Mouse (Mus musculus): ENCODE results near the gene Krtap4-8. TPM values are rescaled to one million over a fixed set of nuclear protein-coding genes. Genes with fewer than 3 reads are reported as not detected.
"Not testable (repeated sequence)": the region's sequence is repeated elsewhere in the genome, so short reads cannot be mapped to it uniquely, and the experiment has no call there.

Gene Krtap4-8
- polyA plus RNA-seq, 1 experiment from 2014 or later = not detected

- H3K4me3 ChIP-seq (ENCODE audit: low read depth, low read length) = no peak overlapping the region
- no peak for ATAC-seq (ENCODE audit: low FRiP score, low TSS enrichment)
- H3K9ac ChIP-seq (ENCODE audit: low read length) = no peak overlapping the region
- no peaks in the 10 kb centered on the region for H3K27me3 ChIP-seq (ENCODE audit: control insufficient read depth, insufficient read depth, low read length)
- H3K4me1 ChIP-seq (replicated peaks; ENCODE audit: control insufficient read depth, insufficient read depth) = no peaks in the 10 kb centered on the region
- no peaks in the 10 kb centered on the region for H3K9me3 ChIP-seq (ENCODE audit: control insufficient read depth, low read length)
- no peaks in the 10 kb centered on the region for H3K36me3 ChIP-seq (ENCODE audit: control insufficient read depth, insufficient read depth, low read length)
- 58% methylated on average over 7 of the region's 7 CpGs for WGBS
- TF ChIP-seq CTCF (IDR thresholded peaks at IDR 0.05; ENCODE audit: low read depth) (no peak), EP300 (optimal IDR thresholded peaks at IDR 0.05) (no peak)
- no peak for DNase-seq (ENCODE audit: low spot score)
- no peak overlapping the region for H3K27ac ChIP-seq (replicated peaks)
- no peak overlapping the region for H3K4me2 ChIP-seq (replicated peaks; ENCODE audit: low read depth)
Observed at GRCm38 (mm10) chr11:99778401-99778800, 2.1 kb downstream of the Krtap4-8 start.

GRCm38 (mm10) chr11:99772813-99773212 lies 7.7 kb downstream of the Krtap4-8 start, which contains the start of gene Gm11595:
Gene Gm11595, minus strand, starts transcription at chr11:99772913.
- not testable (repeated sequence) for H3K4me1 ChIP-seq (replicated peaks; ENCODE audit: control insufficient read depth, insufficient read depth); H3K4me3 ChIP-seq (ENCODE audit: low read depth, low read length); H3K27ac ChIP-seq (replicated peaks); H3K9me3 ChIP-seq (ENCODE audit: control insufficient read depth, low read length); H3K4me2 ChIP-seq (replicated peaks; ENCODE audit: low read depth); H3K9ac ChIP-seq (ENCODE audit: low read length); H3K36me3 ChIP-seq (ENCODE audit: control insufficient read depth, insufficient read depth, low read length); H3K27me3 ChIP-seq (ENCODE audit: control insufficient read depth, insufficient read depth, low read length); DNase-seq (ENCODE audit: low spot score); ATAC-seq (ENCODE audit: low FRiP score, low TSS enrichment)

- Histone ChIP-seq H3K27ac (replicated peaks) (no peak overlapping the region), H3K4me2 (replicated peaks; ENCODE audit: low read depth) (no peak overlapping the region), H3K4me3 (ENCODE audit: low read depth, low read length) (no peak overlapping the region), H3K9me3 (ENCODE audit: control insufficient read depth, low read length) (no peaks in the 10 kb centered on the region), H3K9ac (ENCODE audit: low read length) (no peak overlapping the region), H3K4me1 (replicated peaks; ENCODE audit: control insufficient read depth, insufficient read depth) (no peaks in the 10 kb centered on the region), H3K27me3 (ENCODE audit: control insufficient read depth, insufficient read depth, low read length) (no peaks in the 10 kb centered on the region), H3K36me3 (ENCODE audit: control insufficient read depth, insufficient read depth, low read length) (no peaks in the 10 kb centered on the region)
- ATAC-seq (ENCODE audit: low FRiP score, low TSS enrichment) (no peak), DNase-seq (ENCODE audit: low spot score) (no peak)
- 62% methylated on average over 2 of the region's 2 CpGs for WGBS
- no peak for TF ChIP-seq CTCF (IDR thresholded peaks at IDR 0.05; ENCODE audit: low read depth)
- TF ChIP-seq EP300 (optimal IDR thresholded peaks at IDR 0.05) = no peak
Observed at GRCm38 (mm10) chr11:99768410-99768809, 12.1 kb downstream of the Krtap4-8 start.

GRCm38 (mm10) chr11:99758877-99759276 lies 21.6 kb downstream of the Krtap4-8 start:
- H3K27ac ChIP-seq (replicated peaks) = no peak overlapping the region
- no peak overlapping the region for H3K9ac ChIP-seq (ENCODE audit: low read length)
- TF ChIP-seq CTCF (IDR thresholded peaks at IDR 0.05; ENCODE audit: low read depth) = no peak
- ATAC-seq (ENCODE audit: low FRiP score, low TSS enrichment) (no peak), DNase-seq (ENCODE audit: low spot score) (no peak)
- H3K27me3 ChIP-seq (ENCODE audit: control insufficient read depth, insufficient read depth, low read length) = no peaks in the 10 kb centered on the region
- H3K36me3 ChIP-seq (ENCODE audit: control insufficient read depth, insufficient read depth, low read length) = no peaks in the 10 kb centered on the region
- no peaks in the 10 kb centered on the region for H3K4me1 ChIP-seq (replicated peaks; ENCODE audit: control insufficient read depth, insufficient read depth)
- H3K9me3 ChIP-seq (ENCODE audit: control insufficient read depth, low read length) = no peaks in the 10 kb centered on the region
- H3K4me2 ChIP-seq (replicated peaks; ENCODE audit: low read depth) = no peak overlapping the region
- no peak overlapping the region for H3K4me3 ChIP-seq (ENCODE audit: low read depth, low read length)
- 96% methylated on average over 1 of the region's 1 CpGs for WGBS

GRCm38 (mm10) chr11:99743985-99744384 lies 36.5 kb downstream of the Krtap4-8 start:
- no peaks in the 10 kb centered on the region for H3K4me1 ChIP-seq (replicated peaks; ENCODE audit: control insufficient read depth, insufficient read depth)
- WGBS = 75% methylated on average over 3 of the region's 3 CpGs
- no peak overlapping the region for H3K4me2 ChIP-seq (replicated peaks; ENCODE audit: low read depth)
- no peak for TF ChIP-seq CTCF (IDR thresholded peaks at IDR 0.05; ENCODE audit: low read depth)
- TF ChIP-seq EP300 (optimal IDR thresholded peaks at IDR 0.05) = no peak
- H3K27me3 ChIP-seq (ENCODE audit: control insufficient read depth, insufficient read depth, low read length) = no peaks in the 10 kb centered on the region
- no peaks in the 10 kb centered on the region for H3K36me3 ChIP-seq (ENCODE audit: control insufficient read depth, insufficient read depth, low read length)
- H3K4me3 ChIP-seq (ENCODE audit: low read depth, low read length) = no peak overlapping the region
- H3K27ac ChIP-seq (replicated peaks) = no peak overlapping the region
- no peak for DNase-seq (ENCODE audit: low spot score)
- no peak overlapping the region for H3K9ac ChIP-seq (ENCODE audit: low read length)
- ATAC-seq (ENCODE audit: low FRiP score, low TSS enrichment) = no peak
- H3K9me3 ChIP-seq (ENCODE audit: control insufficient read depth, low read length) = no peaks in the 10 kb centered on the region

GRCm38 (mm10) chr11:99734190-99734589 lies 46.3 kb downstream of the Krtap4-8 start, which contains the start of gene Gm14180:
Gene Gm14180, minus strand, starts transcription at chr11:99734290.
- no peaks in the 10 kb centered on the region for H3K4me1 ChIP-seq (replicated peaks; ENCODE audit: control insufficient read depth, insufficient read depth)
- H3K9ac ChIP-seq (ENCODE audit: low read length) = no peak within 1 kb of the TSS
- ATAC-seq (ENCODE audit: low FRiP score, low TSS enrichment) (no peak), DNase-seq (ENCODE audit: low spot score) (no peak)
- no peaks in the 10 kb centered on the region for H3K27me3 ChIP-seq (ENCODE audit: control insufficient read depth, insufficient read depth, low read length)
- H3K9me3 ChIP-seq (ENCODE audit: control insufficient read depth, low read length) = no peaks in the 10 kb centered on the region
- WGBS = 49% methylated on average over 2 of the region's 2 CpGs
- H3K4me2 ChIP-seq (replicated peaks; ENCODE audit: low read depth) = no peak within 1 kb of the TSS
- no peak for TF ChIP-seq EP300 (optimal IDR thresholded peaks at IDR 0.05)
- TF ChIP-seq CTCF (IDR thresholded peaks at IDR 0.05; ENCODE audit: low read depth) = no peak
- H3K36me3 ChIP-seq (ENCODE audit: control insufficient read depth, insufficient read depth, low read length) = no peaks in the 10 kb centered on the region
- no peak within 1 kb of the TSS for H3K27ac ChIP-seq (replicated peaks)
- no peak within 1 kb of the TSS for H3K4me3 ChIP-seq (ENCODE audit: low read depth, low read length)

Other genes with a start within 250 kb of the Krtap4-8 start
- not detected in 2 replicates for gene Krt40, start 237.5 kb downstream of the Krtap4-8 start, polyA plus RNA-seq (2015; fragmentation: Nextera tagmentation; extraction: Ambion mirVana)
- gene Krtap3-3, start 229.8 kb downstream of the Krtap4-8 start, polyA plus RNA-seq (2015; fragmentation: Nextera tagmentation; extraction: Ambion mirVana) = not detected in 2 replicates
- 0.19 and 0.34 TPM in 2 replicates for gene Krtap3-2, start 223.9 kb downstream of the Krtap4-8 start, polyA plus RNA-seq (2015; fragmentation: Nextera tagmentation; extraction: Ambion mirVana)
- gene Gm11939, start 221.2 kb downstream of the Krtap4-8 start, polyA plus RNA-seq (2015; fragmentation: Nextera tagmentation; extraction: Ambion mirVana) = not detected in 2 replicates
- not detected in 2 replicates for gene Krtap3-1, start 214.1 kb downstream of the Krtap4-8 start, polyA plus RNA-seq (2015; fragmentation: Nextera tagmentation; extraction: Ambion mirVana)
- not detected in 2 replicates for gene Krtap1-5, start 199.7 kb downstream of the Krtap4-8 start, polyA plus RNA-seq (2015; fragmentation: Nextera tagmentation; extraction: Ambion mirVana)
- not detected in 2 replicates for gene Krtap1-4, start 197.1 kb downstream of the Krtap4-8 start, polyA plus RNA-seq (2015; fragmentation: Nextera tagmentation; extraction: Ambion mirVana)
- gene Krtap1-3, start 189.4 kb downstream of the Krtap4-8 start, polyA plus RNA-seq (2015; fragmentation: Nextera tagmentation; extraction: Ambion mirVana) = not detected in 2 replicates
- gene Krtap9-3, start 182.6 kb downstream of the Krtap4-8 start, polyA plus RNA-seq (2015; fragmentation: Nextera tagmentation; extraction: Ambion mirVana) = not detected in 2 replicates
- gene Gm11938, start 177.4 kb downstream of the Krtap4-8 start, polyA plus RNA-seq (2015; fragmentation: Nextera tagmentation; extraction: Ambion mirVana) = not detected in 2 replicates
- not detected in 2 replicates for gene Gm11937, start 170.5 kb downstream of the Krtap4-8 start, polyA plus RNA-seq (2015; fragmentation: Nextera tagmentation; extraction: Ambion mirVana)
- not detected in 2 replicates for gene Krtap2-4, start 165.9 kb downstream of the Krtap4-8 start, polyA plus RNA-seq (2015; fragmentation: Nextera tagmentation; extraction: Ambion mirVana)
- not detected in 2 replicates for gene Gm11562, start 160.3 kb downstream of the Krtap4-8 start, polyA plus RNA-seq (2015; fragmentation: Nextera tagmentation; extraction: Ambion mirVana)
- gene Krtap4-1, start 152.5 kb downstream of the Krtap4-8 start, polyA plus RNA-seq (2015; fragmentation: Nextera tagmentation; extraction: Ambion mirVana) = not detected in 2 replicates
- gene Krtap4-2, start 145.6 kb downstream of the Krtap4-8 start, polyA plus RNA-seq (2015; fragmentation: Nextera tagmentation; extraction: Ambion mirVana) = not detected in 2 replicates
- not detected in 2 replicates for gene Krtap4-7, start 136.6 kb downstream of the Krtap4-8 start, polyA plus RNA-seq (2015; fragmentation: Nextera tagmentation; extraction: Ambion mirVana)
- not detected in 2 replicates for gene Gm11555, start 130.5 kb downstream of the Krtap4-8 start, polyA plus RNA-seq (2015; fragmentation: Nextera tagmentation; extraction: Ambion mirVana)
- gene Gm11563, start 121.7 kb downstream of the Krtap4-8 start, polyA plus RNA-seq (2015; fragmentation: Nextera tagmentation; extraction: Ambion mirVana) = not detected in 2 replicates
- gene Krtap4-6, start 114.7 kb downstream of the Krtap4-8 start, polyA plus RNA-seq (2015; fragmentation: Nextera tagmentation; extraction: Ambion mirVana) = not detected in 2 replicates
- gene Gm14190, start 90.0 kb downstream of the Krtap4-8 start, polyA plus RNA-seq (2015; fragmentation: Nextera tagmentation; extraction: Ambion mirVana) = not detected in 2 replicates
- not detected in 2 replicates for gene Gm14180, start 46.4 kb downstream of the Krtap4-8 start, polyA plus RNA-seq (2015; fragmentation: Nextera tagmentation; extraction: Ambion mirVana)
- gene Gm11595, start 7.8 kb downstream of the Krtap4-8 start, polyA plus RNA-seq (2015; fragmentation: Nextera tagmentation; extraction: Ambion mirVana) = not detected in 2 replicates
- not detected in 2 replicates for gene Krtap4-9, start 4.5 kb upstream of the Krtap4-8 start, polyA plus RNA-seq (2015; fragmentation: Nextera tagmentation; extraction: Ambion mirVana)
- gene Gm11596, start 12.8 kb upstream of the Krtap4-8 start, polyA plus RNA-seq (2015; fragmentation: Nextera tagmentation; extraction: Ambion mirVana) = not detected in 2 replicates
- not detected in 2 replicates for gene Gm11569, start 18.2 kb upstream of the Krtap4-8 start, polyA plus RNA-seq (2015; fragmentation: Nextera tagmentation; extraction: Ambion mirVana)
- gene Gm11554, start 23.7 kb upstream of the Krtap4-8 start, polyA plus RNA-seq (2015; fragmentation: Nextera tagmentation; extraction: Ambion mirVana) = not detected in 2 replicates
- gene Krtap4-13, start 29.2 kb upstream of the Krtap4-8 start, polyA plus RNA-seq (2015; fragmentation: Nextera tagmentation; extraction: Ambion mirVana) = not detected in 2 replicates
- not detected in 2 replicates for gene Gm11564, start 35.0 kb upstream of the Krtap4-8 start, polyA plus RNA-seq (2015; fragmentation: Nextera tagmentation; extraction: Ambion mirVana)
- not detected in 2 replicates for gene 2300003K06Rik, start 57.4 kb upstream of the Krtap4-8 start, polyA plus RNA-seq (2015; fragmentation: Nextera tagmentation; extraction: Ambion mirVana)
- gene Krtap4-16, start 70.9 kb upstream of the Krtap4-8 start, polyA plus RNA-seq (2015; fragmentation: Nextera tagmentation; extraction: Ambion mirVana) = not detected in 2 replicates
- not detected in 2 replicates for gene Gm11568, start 77.2 kb upstream of the Krtap4-8 start, polyA plus RNA-seq (2015; fragmentation: Nextera tagmentation; extraction: Ambion mirVana)
- not detected in 2 replicates for gene Gm11559, start 83.8 kb upstream of the Krtap4-8 start, polyA plus RNA-seq (2015; fragmentation: Nextera tagmentation; extraction: Ambion mirVana)
- not detected in 2 replicates for gene Krtap9-1, start 92.7 kb upstream of the Krtap4-8 start, polyA plus RNA-seq (2015; fragmentation: Nextera tagmentation; extraction: Ambion mirVana)
- not detected in 2 replicates for gene Gm11567, start 98.5 kb upstream of the Krtap4-8 start, polyA plus RNA-seq (2015; fragmentation: Nextera tagmentation; extraction: Ambion mirVana)
- gene Krtap31-1, start 127.2 kb upstream of the Krtap4-8 start, polyA plus RNA-seq (2015; fragmentation: Nextera tagmentation; extraction: Ambion mirVana) = not detected in 2 replicates
- gene Gm11565, start 134.0 kb upstream of the Krtap4-8 start, polyA plus RNA-seq (2015; fragmentation: Nextera tagmentation; extraction: Ambion mirVana) = not detected in 2 replicates
- not detected in 2 replicates for gene Krtap31-2, start 155.6 kb upstream of the Krtap4-8 start, polyA plus RNA-seq (2015; fragmentation: Nextera tagmentation; extraction: Ambion mirVana)
- not detected in 2 replicates for gene Krtap9-5, start 167.8 kb upstream of the Krtap4-8 start, polyA plus RNA-seq (2015; fragmentation: Nextera tagmentation; extraction: Ambion mirVana)
- gene Krtap29-1, start 198.3 kb upstream of the Krtap4-8 start, polyA plus RNA-seq (2015; fragmentation: Nextera tagmentation; extraction: Ambion mirVana) = not detected in 2 replicates
- gene Krtap16-1, start 205.9 kb upstream of the Krtap4-8 start, polyA plus RNA-seq (2015; fragmentation: Nextera tagmentation; extraction: Ambion mirVana) = 0.10 TPM in 1 of 2 replicates, not detected in the other
- 0.25 and 0.27 TPM in 2 replicates for gene Krtap17-1, start 213.3 kb upstream of the Krtap4-8 start, polyA plus RNA-seq (2015; fragmentation: Nextera tagmentation; extraction: Ambion mirVana)
- 0.05 and 0.17 TPM in 2 replicates for gene Krt33a, start 235.5 kb upstream of the Krtap4-8 start, polyA plus RNA-seq (2015; fragmentation: Nextera tagmentation; extraction: Ambion mirVana)
- gene Krt33b, start 249.2 kb upstream of the Krtap4-8 start, polyA plus RNA-seq (2015; fragmentation: Nextera tagmentation; extraction: Ambion mirVana) = 0.06 TPM in 1 of 2 replicates, not detected in the other